Mouse (Mus musculus) embryonic facial prominence, embryonic 15.5 days (tissue): ENCODE results near the gene Samd4b. TPM values are rescaled to one million over a fixed set of nuclear protein-coding genes. Genes with fewer than 3 reads are reported as not detected.

Source experiments
- ATAC-seq: fragments of 200-750 bp; cut with Nextera tagmentation; 2 replicates; pipeline ENCODE4 v1.8.0; 2017; ENCODE audit warnings: low read depth, moderate TSS enrichment; ENCODE audit not compliant: insufficient number of reproducible peaks, low FRiP score, low TSS enrichment
- H3K27ac ChIP-seq: fragments of 300-500 bp; sonication (generic); replicated peaks from 2 replicates; pipeline ENCODE4 v1.5.1; 2015; ENCODE audit warnings: mild to moderate bottlenecking, inconsistent platforms
- H3K27me3 ChIP-seq: fragments of 300-500 bp; sonication (generic); 2 replicates; pipeline ENCODE4 v1.6.1; 2015; ENCODE audit warnings: inconsistent platforms
- H3K36me3 ChIP-seq: fragments of 300-500 bp; sonication (generic); 2 replicates; pipeline ENCODE4 v1.6.1; 2015; ENCODE audit warnings: mild to moderate bottlenecking, inconsistent platforms
- H3K4me1 ChIP-seq: fragments of 300-500 bp; sonication (generic); 2 replicates; pipeline ENCODE4 v1.6.1; 2015; ENCODE audit warnings: inconsistent platforms
- H3K4me2 ChIP-seq: fragments of 300-500 bp; sonication (generic); replicated peaks from 2 replicates; pipeline ENCODE4 v1.6.1; 2015; ENCODE audit warnings: mild to moderate bottlenecking, inconsistent platforms
- H3K4me3 ChIP-seq: fragments of 300-500 bp; sonication (generic); replicated peaks from 2 replicates; pipeline ENCODE4 v1.5.1; 2015; ENCODE audit warnings: mild to moderate bottlenecking, inconsistent platforms
- H3K9ac ChIP-seq: fragments of 300-500 bp; sonication (generic); 2 replicates; pipeline ENCODE4 v1.6.1; 2015; ENCODE audit warnings: inconsistent platforms
- H3K9me3 ChIP-seq: fragments of 300-500 bp; sonication (generic); replicated peaks from 2 replicates; pipeline ENCODE4 v1.6.1; 2016; ENCODE audit warnings: inconsistent platforms
- WGBS: fragments of 180-500 bp; shearing (Covaris S2); methylation state at CpG from one replicate; pipeline ENCODE4 v1.1.7; 2015; 5-methylcytosine and 5-hydroxymethylcytosine counted together
- polyA plus RNA-seq: library from polyadenylated mRNA; unstranded; fragments of >200 nt; fragmentation: Nextera tagmentation; extraction: Ambion mirVana; gene quantifications from 2 replicates; pipeline ENCODE4 v1.2.1, GENCODE M21; 2015

Gene Samd4b
- polyA plus RNA-seq, 1 experiment from 2014 or later, result 34.1 TPM

DNA sequence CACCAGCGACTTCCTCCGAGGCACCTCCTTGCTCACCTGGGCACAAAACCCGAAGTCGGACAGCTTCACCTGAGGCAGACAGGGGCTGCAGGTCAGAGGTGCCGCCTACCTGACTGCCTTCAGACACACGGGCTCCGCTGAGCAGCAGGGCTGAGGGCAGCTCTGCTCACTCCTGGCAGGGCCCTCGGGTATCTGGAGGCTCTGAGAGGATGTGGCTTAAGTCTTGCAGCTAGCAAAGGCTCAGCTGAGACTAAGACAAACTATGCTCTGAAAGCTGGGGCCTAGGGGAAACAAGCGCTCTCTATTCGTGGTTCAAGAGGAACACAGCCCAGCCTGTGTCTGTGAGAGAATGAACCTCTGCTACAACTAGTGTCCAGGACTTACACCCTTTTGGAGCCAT is 37.1 kb downstream of the Samd4b start:
- Histone ChIP-seq H3K36me3 (peaks cover 58% of the 10 kb centered on the region), H3K9me3 (no peaks in the 10 kb centered on the region), H3K4me2 (no peak overlapping the region), H3K27ac (no peak overlapping the region), H3K4me1 (peaks cover 14% of the 10 kb centered on the region; the same call in 1 of the 2 replicates), H3K9ac (no peak overlapping the region), H3K4me3 (no peak overlapping the region), H3K27me3 (no peaks in the 10 kb centered on the region)
- no peak for ATAC-seq
- WGBS, result 89% methylated on average over 10 of the region's 10 CpGs

GRCm38 (mm10) chr7:28558486-28558885 is 39.5 kb downstream of the Samd4b start:
- Histone ChIP-seq H3K9me3 (no peaks in the 10 kb centered on the region), H3K4me3 (no peak overlapping the region), H3K4me1 (peaks cover 14% of the 10 kb centered on the region; the same call in 1 of the 2 replicates), H3K27ac (peak overlapping the region; percentile 69; the same call in 1 of the 2 replicates), H3K4me2 (no peak overlapping the region), H3K36me3 (peaks cover 34% of the 10 kb centered on the region), H3K9ac (no peak overlapping the region), H3K27me3 (no peaks in the 10 kb centered on the region)
- ATAC-seq, result 0 out of 2 replicates have a peak, but pooled peaks have one; percentile 35
- WGBS, result 50% methylated on average over 4 of the region's 4 CpGs

DNA sequence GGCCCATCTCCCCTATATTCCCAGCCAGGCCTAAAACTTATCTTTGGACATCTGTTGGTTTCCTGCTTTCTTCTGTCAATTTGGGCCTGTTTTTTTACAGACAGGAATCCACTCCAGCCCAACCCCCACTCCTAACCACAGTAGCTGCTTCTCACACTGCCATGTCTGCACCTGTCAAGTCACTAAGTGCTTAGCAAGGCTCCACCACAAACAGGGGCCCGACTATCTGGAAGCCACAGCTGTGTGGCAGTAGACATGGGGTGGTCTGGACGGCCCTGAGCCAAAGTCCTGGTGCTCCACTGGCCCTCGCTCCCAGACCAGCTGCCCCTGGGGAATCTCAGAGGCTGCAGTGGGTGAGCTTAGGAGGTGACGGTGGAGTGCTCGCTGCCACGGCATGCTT is 40.2 kb downstream of the Samd4b start:
- H3K27me3 ChIP-seq, result no peaks in the 10 kb centered on the region
- H3K27ac ChIP-seq, result no peak overlapping the region
- no peak for ATAC-seq
- no peak overlapping the region for H3K9ac ChIP-seq
- no peak overlapping the region for H3K4me2 ChIP-seq
- no peaks in the 10 kb centered on the region for H3K9me3 ChIP-seq
- H3K4me3 ChIP-seq, result no peak overlapping the region
- peaks cover 29% of the 10 kb centered on the region for H3K36me3 ChIP-seq
- H3K4me1 ChIP-seq, result peaks cover 14% of the 10 kb centered on the region; the same call in 1 of the 2 replicates
- 66% methylated on average over 6 of the region's 6 CpGs for WGBS

- Histone ChIP-seq H3K36me3 (peaks cover 22% of the 10 kb centered on the region), H3K4me1 (peaks cover 14% of the 10 kb centered on the region; the same call in 1 of the 2 replicates), H3K27ac (no peak overlapping the region), H3K9me3 (no peaks in the 10 kb centered on the region), H3K9ac (no peak overlapping the region), H3K27me3 (no peaks in the 10 kb centered on the region), H3K4me3 (no peak overlapping the region), H3K4me2 (no peak overlapping the region)
- 64% methylated on average over 5 of the region's 5 CpGs for WGBS
- ATAC-seq, result no peak
Observed at GRCm38 (mm10) chr7:28557069-28557468, 40.9 kb downstream of the Samd4b start.

DNA sequence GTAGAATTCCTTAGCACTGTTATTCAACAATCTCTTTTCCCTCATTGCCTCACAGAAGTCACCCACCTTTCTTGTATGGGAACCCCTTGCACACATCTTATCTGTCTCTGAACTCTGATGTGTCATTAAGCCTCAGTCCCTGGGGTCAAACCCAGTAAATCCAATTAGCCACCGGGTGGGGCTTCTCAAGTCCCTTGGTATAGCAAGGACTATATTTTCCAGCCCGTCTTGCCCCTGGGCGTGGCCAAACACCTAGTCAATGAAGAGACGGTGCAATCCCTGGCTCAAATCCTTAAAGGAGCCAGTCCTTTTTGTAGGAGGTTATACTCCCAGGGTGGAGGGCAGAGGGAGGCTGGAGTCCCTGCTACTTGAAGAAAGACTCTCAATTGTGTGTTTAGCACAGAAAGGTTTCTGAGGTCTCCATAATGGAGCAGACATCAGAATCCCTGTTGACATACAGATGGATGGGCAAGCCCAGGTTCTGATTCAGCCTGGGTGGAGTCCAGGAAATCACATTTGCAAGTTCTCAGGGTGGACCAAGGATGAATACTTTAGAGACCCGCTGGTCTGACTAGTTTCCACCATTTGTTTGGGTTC is 41.9 kb downstream of the Samd4b start:
- WGBS, result 20% methylated on average over 5 of the region's 5 CpGs
- no peak overlapping the region for H3K9ac ChIP-seq
- H3K27me3 ChIP-seq, result no peaks in the 10 kb centered on the region
- no peak for ATAC-seq
- H3K4me1 ChIP-seq, result peaks cover 14% of the 10 kb centered on the region; the same call in 1 of the 2 replicates
- H3K36me3 ChIP-seq, result peaks cover 18% of the 10 kb centered on the region; the same call in 1 of the 2 replicates
- H3K4me3 ChIP-seq, result no peak overlapping the region
- H3K27ac ChIP-seq, result no peak overlapping the region
- H3K9me3 ChIP-seq, result no peaks in the 10 kb centered on the region
- H3K4me2 ChIP-seq, result no peak overlapping the region

- Histone ChIP-seq H3K36me3 (no peaks in the 10 kb centered on the region), H3K4me2 (no peak overlapping the region), H3K27me3 (peaks cover 6% of the 10 kb centered on the region; the same call in 1 of the 2 replicates), H3K4me1 (peaks cover 3% of the 10 kb centered on the region; the same call in 1 of the 2 replicates), H3K9ac (no peak overlapping the region), H3K27ac (no peak overlapping the region), H3K4me3 (no peak overlapping the region), H3K9me3 (no peaks in the 10 kb centered on the region)
- WGBS, result 84% methylated on average over 6 of the region's 6 CpGs
- no peak for ATAC-seq
Observed at GRCm38 (mm10) chr7:28553076-28553475, 44.9 kb downstream of the Samd4b start.

DNA sequence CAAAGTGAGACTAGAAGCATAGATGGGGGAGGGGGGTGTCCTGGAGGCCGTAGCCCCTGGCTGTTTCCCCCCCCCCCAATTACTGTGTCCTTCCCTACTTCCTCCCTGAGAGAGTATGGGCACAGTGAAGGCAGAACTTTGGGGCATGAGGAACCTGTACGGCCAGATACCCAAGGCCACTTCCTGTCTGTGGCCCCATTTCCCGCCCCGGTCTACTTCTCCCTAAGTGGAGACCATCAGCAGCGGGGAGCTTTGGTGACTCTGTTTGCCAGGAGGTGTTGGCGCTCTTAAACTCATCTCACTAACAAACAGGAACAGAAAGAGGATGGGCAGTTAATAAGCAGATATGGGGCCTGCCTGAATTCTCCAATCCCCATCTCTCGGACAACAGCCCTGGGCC is 50.3 kb downstream of the Samd4b start:
- peaks cover 20% of the 10 kb centered on the region for H3K4me1 ChIP-seq
- peaks cover 56% of the 10 kb centered on the region for H3K27me3 ChIP-seq
- WGBS, result 56% methylated on average over 7 of the region's 7 CpGs
- no peak overlapping the region for H3K4me2 ChIP-seq
- ATAC-seq, result no peak
- no peak overlapping the region for H3K4me3 ChIP-seq
- H3K9me3 ChIP-seq, result no peaks in the 10 kb centered on the region
- H3K27ac ChIP-seq, result no peak overlapping the region
- no peak overlapping the region for H3K9ac ChIP-seq
- no peaks in the 10 kb centered on the region for H3K36me3 ChIP-seq

- 5% methylated on average over 5 of the region's 5 CpGs for WGBS
- peak within 1 kb of the TSS; percentile 42 for H3K4me2 ChIP-seq
- H3K36me3 ChIP-seq, result no peaks in the 10 kb centered on the region
- no peaks in the 10 kb centered on the region for H3K9me3 ChIP-seq
- H3K27me3 ChIP-seq, result peaks cover 56% of the 10 kb centered on the region
- no peak within 1 kb of the TSS for H3K27ac ChIP-seq
- no peak within 1 kb of the TSS for H3K9ac ChIP-seq
- H3K4me3 ChIP-seq, result peak within 1 kb of the TSS; percentile 19
- peaks cover 20% of the 10 kb centered on the region for H3K4me1 ChIP-seq
- ATAC-seq, result no peak
Observed at GRCm38 (mm10) chr7:28547154-28547553, 50.8 kb downstream of the Samd4b start, which contains the start of gene Nccrp1. Gene Nccrp1 (minus strand): TSS chr7:28547254.

GRCm38 (mm10) chr7:28546649-28547048 is 51.3 kb downstream of the Samd4b start:
- peak overlapping the region; percentile 19 for H3K4me3 ChIP-seq
- peak overlapping the region; percentile 42 for H3K4me2 ChIP-seq
- no peak overlapping the region for H3K27ac ChIP-seq
- H3K9ac ChIP-seq, result no peak overlapping the region
- H3K27me3 ChIP-seq, result peaks cover 56% of the 10 kb centered on the region
- no peaks in the 10 kb centered on the region for H3K36me3 ChIP-seq
- H3K4me1 ChIP-seq, result peaks cover 20% of the 10 kb centered on the region
- ATAC-seq, result no peak
- 2% methylated on average over 22 of the region's 22 CpGs for WGBS
- no peaks in the 10 kb centered on the region for H3K9me3 ChIP-seq

DNA sequence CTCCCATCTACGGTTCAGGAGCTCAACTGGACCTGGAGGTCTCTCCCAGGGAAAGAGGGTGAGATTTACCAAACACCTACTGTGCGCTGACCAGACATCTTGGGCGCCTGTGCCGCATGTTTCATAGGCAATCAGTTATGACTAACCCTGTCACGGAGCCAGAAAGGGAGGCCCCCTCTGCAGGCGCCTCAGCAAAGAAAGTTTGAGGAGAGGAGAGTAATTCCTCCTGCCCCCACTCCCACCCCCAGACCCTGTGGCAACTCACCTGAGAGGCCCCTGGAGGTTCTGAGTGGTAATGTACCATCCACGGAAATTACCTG is 52.1 kb downstream of the Samd4b start:
- ATAC-seq, result no peak
- H3K4me2 ChIP-seq, result no peak overlapping the region

DNA sequence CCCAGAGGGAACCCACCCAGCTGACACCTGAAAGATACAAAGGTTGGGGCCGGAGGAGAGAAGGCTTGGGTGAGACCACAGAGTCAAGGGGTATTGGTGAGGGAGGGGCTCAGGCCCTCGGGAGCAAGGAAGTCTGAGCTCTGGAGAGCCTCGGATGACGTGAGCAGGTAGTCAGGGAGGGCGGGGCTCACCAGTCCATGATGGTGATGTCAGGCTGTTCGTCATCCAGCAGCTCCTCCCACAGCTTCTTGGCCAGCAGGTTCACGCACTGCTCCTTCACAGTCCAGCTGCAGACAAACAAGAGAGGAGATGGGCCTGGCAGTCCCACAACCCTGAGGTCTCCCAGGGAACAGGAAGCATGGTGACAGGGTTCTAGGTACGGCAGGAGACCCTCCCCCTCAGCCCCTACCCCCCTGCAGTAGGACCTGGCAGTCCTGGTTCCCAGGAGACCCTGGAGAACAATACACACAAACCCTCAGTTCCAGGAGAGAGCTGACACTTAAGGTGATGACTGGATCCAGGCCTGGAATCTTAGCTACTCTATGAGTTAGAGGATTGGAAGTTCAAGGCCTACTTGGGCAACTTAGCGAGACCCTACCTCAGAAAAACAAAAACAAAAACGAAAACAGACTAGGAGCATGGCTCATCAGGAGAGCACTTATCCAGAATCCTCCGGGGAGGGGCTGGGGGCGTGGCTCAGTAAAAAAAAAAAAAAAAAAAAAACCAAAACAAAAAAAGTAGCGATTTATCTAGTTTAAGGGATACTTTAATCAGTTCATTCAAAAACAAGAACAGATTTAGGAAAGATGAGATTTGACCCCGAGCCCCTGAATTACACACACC is 52.7 kb downstream of the Samd4b start:
- no peaks in the 10 kb centered on the region for H3K36me3 ChIP-seq
- peaks cover 56% of the 10 kb centered on the region for H3K27me3 ChIP-seq
- H3K4me3 ChIP-seq, result no peak overlapping the region
- no peak overlapping the region for H3K9ac ChIP-seq
- no peak overlapping the region for H3K4me2 ChIP-seq
- 20% methylated on average over 14 of the region's 14 CpGs for WGBS
- H3K9me3 ChIP-seq, result no peaks in the 10 kb centered on the region
- peaks cover 20% of the 10 kb centered on the region for H3K4me1 ChIP-seq
- no peak overlapping the region for H3K27ac ChIP-seq
- ATAC-seq, result no peak

More for the DNA sequence above, 52.1 kb downstream of the Samd4b start:
- peaks cover 56% of the 10 kb centered on the region for H3K27me3 ChIP-seq
- H3K27ac ChIP-seq, result no peak overlapping the region
- peaks cover 20% of the 10 kb centered on the region for H3K4me1 ChIP-seq
- H3K4me3 ChIP-seq, result 0 out of 2 replicates have a peak overlapping the region, but pooled peaks have one; percentile 19
- H3K9me3 ChIP-seq, result no peaks in the 10 kb centered on the region
- WGBS, result 49% methylated on average over 7 of the region's 7 CpGs
- H3K9ac ChIP-seq, result no peak overlapping the region
- no peaks in the 10 kb centered on the region for H3K36me3 ChIP-seq
